Mouse (Mus musculus): ENCODE measurements at regions not wholly inside any gene's neighbourhood (a gene's known extent, or its start where the extent isn't known, plus 50 kb on each side); places are given as distances from the start of the nearest gene placed in this dataset.

DNA sequence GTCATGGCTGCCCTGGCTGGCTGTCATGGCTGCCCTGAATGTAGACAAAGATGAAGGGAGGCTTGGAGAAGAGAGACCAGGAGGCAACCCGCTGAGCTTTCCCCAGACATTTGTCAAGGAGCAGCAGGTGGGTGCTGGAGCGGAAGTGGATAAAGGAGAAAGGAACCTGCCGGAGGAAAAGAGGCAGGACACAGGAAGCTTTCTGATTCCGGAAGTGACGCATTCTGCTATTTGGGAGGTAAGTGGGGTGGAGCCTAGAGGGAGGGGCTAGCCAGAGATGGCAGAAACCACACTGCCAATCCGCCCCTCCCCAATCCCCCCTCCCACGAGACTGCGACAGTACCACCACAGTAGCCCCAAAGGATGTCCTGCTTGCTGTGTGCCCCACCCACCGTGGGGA, 80.1 kb downstream of the Gm572 start:
- 78% methylated on average over 9 of the region's 9 CpGs for WGBS
- no peaks in the 10 kb centered on the region for H3K4me1 ChIP-seq (ENCODE audit: control insufficient read depth, insufficient read depth, low read length)
- TF ChIP-seq POLR2A (IDR thresholded peaks at IDR 0.05; ENCODE audit: borderline replicate concordance, extremely low read depth, low read depth, low read length) = no peak
- no peak for TF ChIP-seq CTCF (IDR thresholded peaks at IDR 0.05; ENCODE audit: insufficient read depth, low read length)
- H3K4me3 ChIP-seq (replicated peaks; ENCODE audit: extremely low read depth, low read depth, low read length) = no peak overlapping the region
- no peak for DNase-seq

DNA sequence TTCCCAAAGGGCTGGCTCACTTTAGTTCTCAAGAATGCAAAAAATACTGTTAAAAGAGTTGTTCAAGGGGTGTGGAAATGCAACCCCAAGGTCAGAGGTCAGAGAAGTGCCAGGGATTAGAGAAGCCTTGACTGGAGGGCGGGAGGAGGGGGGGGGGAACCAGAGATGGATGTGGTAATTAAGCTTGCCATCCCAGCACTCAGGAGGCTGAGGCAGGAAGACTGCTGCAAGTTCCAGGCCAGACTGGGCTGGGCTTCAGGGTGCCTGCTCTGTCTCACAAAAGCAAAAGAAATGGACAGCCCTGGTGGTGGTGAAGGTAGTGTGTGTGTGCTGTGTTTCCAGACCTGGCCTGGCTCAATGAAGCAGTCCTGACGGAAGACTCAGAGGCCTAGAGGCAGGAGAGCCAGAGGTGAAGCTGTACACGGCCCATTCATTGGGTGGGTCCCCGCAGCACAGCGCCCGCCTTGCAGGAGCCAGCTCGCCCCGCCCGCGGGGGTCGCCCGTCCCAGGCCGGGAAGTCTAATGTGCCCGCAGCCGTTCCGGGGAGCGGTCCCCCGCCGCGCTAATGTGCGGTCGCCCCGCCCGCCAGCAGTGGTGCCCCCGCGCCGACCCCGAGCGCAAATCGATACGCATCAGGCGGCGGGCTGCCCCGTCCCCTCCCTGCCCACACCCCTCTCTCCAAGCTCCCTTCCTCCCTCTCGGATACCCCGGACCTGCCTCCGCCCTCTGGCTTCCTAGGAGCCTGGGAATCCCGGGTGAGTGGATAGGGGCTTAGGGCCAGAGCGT, 80.1 kb upstream of the Casz1 start:
- WGBS = 14% methylated on average over 39 of the region's 39 CpGs
- Histone ChIP-seq H3K4me1 (ENCODE audit: control insufficient read depth, insufficient read depth, low read length) (no peaks in the 10 kb centered on the region), H3K4me3 (replicated peaks; ENCODE audit: extremely low read depth, low read depth, low read length) (no peak overlapping the region)
- no peak for TF ChIP-seq CTCF (IDR thresholded peaks at IDR 0.05; ENCODE audit: insufficient read depth, low read length)
- no peak for TF ChIP-seq POLR2A (IDR thresholded peaks at IDR 0.05; ENCODE audit: borderline replicate concordance, extremely low read depth, low read depth, low read length)
- no peak for DNase-seq

- Histone ChIP-seq H3K4me1 (ENCODE audit: control insufficient read depth, insufficient read depth, low read length) (no peaks in the 10 kb centered on the region), H3K4me3 (replicated peaks; ENCODE audit: extremely low read depth, low read depth, low read length) (no peak overlapping the region)
- 90% methylated on average over 5 of the region's 5 CpGs for WGBS
- DNase-seq = no peak
- no peak for TF ChIP-seq CTCF (IDR thresholded peaks at IDR 0.05; ENCODE audit: insufficient read depth, low read length)
Observed at GRCm38 (mm10) chr4:148728800-148729199, 75.4 kb upstream of the Casz1 start.

GRCm38 (mm10) chr4:148731586-148731985, 72.6 kb upstream of the Casz1 start:
- no peaks in the 10 kb centered on the region for H3K4me1 ChIP-seq (ENCODE audit: control insufficient read depth, insufficient read depth, low read length)
- H3K4me3 ChIP-seq (replicated peaks; ENCODE audit: extremely low read depth, low read depth, low read length) = no peak overlapping the region
- 70% methylated on average over 3 of the region's 3 CpGs for WGBS
- TF ChIP-seq CTCF (IDR thresholded peaks at IDR 0.05; ENCODE audit: insufficient read depth, low read length) (no peak), POLR2A (IDR thresholded peaks at IDR 0.05; ENCODE audit: borderline replicate concordance, extremely low read depth, low read depth, low read length) (no peak)
- no peak for DNase-seq

- no peak for DNase-seq
- no peak overlapping the region for H3K4me3 ChIP-seq (replicated peaks; ENCODE audit: extremely low read depth, low read depth, low read length)
- WGBS = 72% methylated on average over 9 of the region's 9 CpGs
- H3K4me1 ChIP-seq (ENCODE audit: control insufficient read depth, insufficient read depth, low read length) = no peaks in the 10 kb centered on the region
- TF ChIP-seq CTCF (IDR thresholded peaks at IDR 0.05; ENCODE audit: insufficient read depth, low read length) (no peak), POLR2A (IDR thresholded peaks at IDR 0.05; ENCODE audit: borderline replicate concordance, extremely low read depth, low read depth, low read length) (no peak)
Observed at GRCm38 (mm10) chr4:148734061-148734460, 70.2 kb upstream of the Casz1 start.

- no peaks in the 10 kb centered on the region for H3K4me1 ChIP-seq (ENCODE audit: control insufficient read depth, insufficient read depth, low read length)
- DNase-seq = peak; percentile 69
- WGBS = 54% methylated on average over 12 of the region's 12 CpGs
- H3K4me3 ChIP-seq (replicated peaks; ENCODE audit: extremely low read depth, low read depth, low read length) = no peak overlapping the region
- TF ChIP-seq CTCF (IDR thresholded peaks at IDR 0.05; ENCODE audit: insufficient read depth, low read length) (no peak), POLR2A (IDR thresholded peaks at IDR 0.05; ENCODE audit: borderline replicate concordance, extremely low read depth, low read depth, low read length) (no peak)
Observed at GRCm38 (mm10) chr4:148734547-148734946, 69.7 kb upstream of the Casz1 start.

- WGBS = 55% methylated on average over 13 of the region's 13 CpGs
- no peak for TF ChIP-seq POLR2A (IDR thresholded peaks at IDR 0.05; ENCODE audit: borderline replicate concordance, extremely low read depth, low read depth, low read length)
- no peak for TF ChIP-seq CTCF (IDR thresholded peaks at IDR 0.05; ENCODE audit: insufficient read depth, low read length)
- peaks cover 5% of the 10 kb centered on the region for H3K4me1 ChIP-seq (ENCODE audit: control insufficient read depth, insufficient read depth, low read length)
- H3K4me3 ChIP-seq (replicated peaks; ENCODE audit: extremely low read depth, low read depth, low read length) = no peak overlapping the region
- no peak for DNase-seq
Observed at GRCm38 (mm10) chr4:148738601-148739530, 65.4 kb upstream of the Casz1 start.

DNA sequence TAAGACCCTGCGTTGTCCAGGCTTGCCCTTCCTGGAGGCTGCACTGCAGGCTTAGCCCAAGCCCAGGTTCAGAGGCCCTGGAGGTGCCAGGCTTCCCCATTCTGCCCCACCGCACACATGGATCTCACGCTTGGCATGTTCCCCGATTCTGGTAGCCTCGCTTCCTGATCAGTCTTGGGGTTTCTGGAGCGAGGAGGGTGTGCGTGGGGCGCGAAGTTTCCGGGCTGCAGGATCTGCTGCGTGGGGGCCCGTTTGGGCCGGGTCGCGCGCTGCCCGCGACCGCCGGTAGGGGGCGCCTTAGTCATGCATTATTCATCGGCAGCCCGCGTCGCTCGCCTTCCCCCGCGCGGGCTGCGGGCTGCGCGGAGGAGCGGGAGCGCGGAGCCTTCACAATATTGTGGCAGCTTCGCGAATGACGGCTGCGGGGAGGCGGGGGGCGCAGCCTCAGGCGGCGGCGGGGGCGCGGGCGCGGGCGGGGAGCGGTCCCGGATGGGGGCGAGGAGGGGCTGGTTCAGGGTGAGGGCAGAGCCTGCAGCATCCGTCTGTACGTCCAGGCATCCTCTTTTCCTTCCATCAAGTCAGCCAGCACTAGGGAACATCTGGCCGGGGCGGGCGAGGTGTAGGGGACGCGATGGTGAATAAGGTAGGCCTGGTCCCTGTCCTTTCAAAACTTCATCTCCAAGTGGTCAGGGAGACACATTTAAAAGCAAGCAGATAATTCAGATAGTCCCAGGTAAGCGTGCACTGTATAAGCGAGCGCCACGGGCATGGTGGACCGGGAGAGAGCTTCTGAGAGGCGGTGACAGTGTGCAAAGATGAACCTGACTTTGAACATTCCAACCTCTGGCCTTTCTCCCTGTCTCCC, 61.4 kb upstream of the Casz1 start:
- TF ChIP-seq POLR2A (IDR thresholded peaks at IDR 0.05; ENCODE audit: borderline replicate concordance, extremely low read depth, low read depth, low read length) = no peak
- TF ChIP-seq CTCF (IDR thresholded peaks at IDR 0.05; ENCODE audit: insufficient read depth, low read length) = peak; percentile 40
- peak; percentile 83 for DNase-seq
- 4% methylated on average over 64 of the region's 65 CpGs for WGBS
- H3K4me3 ChIP-seq (replicated peaks; ENCODE audit: extremely low read depth, low read depth, low read length) = peak overlapping the region; percentile 17
- H3K4me1 ChIP-seq (ENCODE audit: control insufficient read depth, insufficient read depth, low read length) = peaks cover 5% of the 10 kb centered on the region

GRCm38 (mm10) chr4:148743414-148743844, 60.8 kb upstream of the Casz1 start:
- TF ChIP-seq CTCF (IDR thresholded peaks at IDR 0.05; ENCODE audit: insufficient read depth, low read length) (no peak), POLR2A (IDR thresholded peaks at IDR 0.05; ENCODE audit: borderline replicate concordance, extremely low read depth, low read depth, low read length) (no peak)
- WGBS = 64% methylated on average over 11 of the region's 11 CpGs
- H3K4me1 ChIP-seq (ENCODE audit: control insufficient read depth, insufficient read depth, low read length) = peaks cover 5% of the 10 kb centered on the region
- no peak for DNase-seq
- no peak overlapping the region for H3K4me3 ChIP-seq (replicated peaks; ENCODE audit: extremely low read depth, low read depth, low read length)
